Mouse (Mus musculus) cortical plate, adult 2 months (tissue): Measurements from ENCODE around the gene Itgad.

Experiments
- CTCF ChIP-seq: fragments of 200-500 bp; IDR thresholded peaks from 2 replicates; pipeline ENCODE4 v1.5.1; 2011; ENCODE audit warnings: mild to moderate bottlenecking, control low read depth, low read length; ENCODE audit not compliant: insufficient read depth; ENCODE audit errors: extremely low read depth
- POLR2A ChIP-seq: fragments of 200-500 bp; IDR thresholded peaks from 2 replicates; pipeline ENCODE4 v1.6.1; 2011; ENCODE audit warnings: mild to moderate bottlenecking, low read length, control low read depth; ENCODE audit not compliant: insufficient read depth; ENCODE audit errors: extremely low read depth

GRCm38 (mm10) chr7:128265411-128265810, 111.2 kb downstream of the Itgad start, which contains the start of gene Slc5a2:
- no peak for TF ChIP-seq POLR2A
- TF ChIP-seq CTCF = no peak
